In genomic region chr2:152367917-152368316, GRCm38 (mm10) we compare ENCODE assay signal across 11 mouse cellular contexts. TPM values are rescaled to one million over a fixed set of nuclear protein-coding genes. Genes with fewer than 3 reads are reported as not detected.
"Had no signal": no experiment of that assay in that cellular context is flagged by ENCODE, and none has a peak within 500 bp of the region (broad histone marks: within the 10 kb centered on the region; RNA-seq: fewer than 3 reads in every experiment).

No protein-coding gene starts in this region.

- DNase-seq: kidney, adult 8-10 months; kidney, postnatal 14 days; kidney, postnatal 4 days; left cerebral cortex, postnatal 4 days; liver, postnatal 0 days; lung, embryonic 14.5 days; right cerebral cortex, postnatal 14 days; right cerebral cortex, postnatal 4 days; thymus, adult 2 months; thymus, postnatal 14 days had no signal

RNA-seq across cellular contexts. Expression of gene Nrsn2, which starts 8.5 kb away (rescaled TPM):
- total RNA-seq: megakaryocyte, adult 5-6 weeks had no signal
